Mouse (Mus musculus) limb, embryonic 15.5 days (tissue): ENCODE results near the gene Olfr345. TPM values are rescaled to one million over a fixed set of nuclear protein-coding genes. Genes with fewer than 3 reads are reported as not detected.

ENCODE experiments used
- ATAC-seq: fragments of 200-750 bp; cut with Nextera tagmentation; 2 replicates; pipeline ENCODE4 v1.8.0; 2017; ENCODE audit warnings: low read depth, moderate TSS enrichment; ENCODE audit not compliant: insufficient number of reproducible peaks, low FRiP score, low TSS enrichment
- H3K27ac ChIP-seq: fragments of 300-500 bp; sonication (generic); 2 replicates; pipeline ENCODE4 v1.5.1; 2015; ENCODE audit warnings: moderate library complexity, mild to moderate bottlenecking, inconsistent platforms
- H3K27me3 ChIP-seq: fragments of 300-500 bp; sonication (generic); 2 replicates; pipeline ENCODE4 v1.6.1; 2015; ENCODE audit warnings: inconsistent platforms
- H3K36me3 ChIP-seq: fragments of 300-500 bp; sonication (generic); 2 replicates; pipeline ENCODE4 v1.6.1; 2015; ENCODE audit warnings: inconsistent platforms
- H3K4me1 ChIP-seq: fragments of 300-500 bp; sonication (generic); 2 replicates; pipeline ENCODE4 v1.6.1; 2015; ENCODE audit warnings: inconsistent platforms
- H3K4me2 ChIP-seq: fragments of 300-500 bp; sonication (generic); 2 replicates; pipeline ENCODE4 v1.6.1; 2015; ENCODE audit warnings: mild to moderate bottlenecking, inconsistent platforms
- H3K4me3 ChIP-seq: fragments of 300-500 bp; sonication (generic); 2 replicates; pipeline ENCODE4 v1.5.1; 2015; ENCODE audit warnings: mild to moderate bottlenecking, inconsistent platforms
- H3K9ac ChIP-seq: fragments of 300-500 bp; sonication (generic); 2 replicates; pipeline ENCODE4 v1.6.1; 2015; ENCODE audit warnings: inconsistent platforms
- H3K9me3 ChIP-seq: fragments of 300-500 bp; sonication (generic); 2 replicates; pipeline ENCODE4 v1.6.1; 2016; ENCODE audit warnings: inconsistent platforms
- WGBS: fragments of 180-500 bp; shearing (Covaris S2); methylation state at CpG from one replicate; pipeline ENCODE4 v1.1.7; 2015; 5-methylcytosine and 5-hydroxymethylcytosine counted together
- polyA plus RNA-seq: library from polyadenylated mRNA; unstranded; fragments of >200 nt; fragmentation: Nextera tagmentation; extraction: Ambion mirVana; gene quantifications from 2 replicates; pipeline ENCODE4 v1.2.1, GENCODE M21; 2015

Gene Olfr345
- not detected in 2 replicates for polyA plus RNA-seq

- no peaks in the 10 kb centered on the region for H3K36me3 ChIP-seq
- H3K9me3 ChIP-seq = no peaks in the 10 kb centered on the region; the same call in 1 of the 2 replicates
- H3K4me1 ChIP-seq = no peaks in the 10 kb centered on the region
- H3K27ac ChIP-seq = no peak within 1 kb of the TSS
- no peak within 1 kb of the TSS for H3K4me2 ChIP-seq
- H3K4me3 ChIP-seq = no peak within 1 kb of the TSS
- ATAC-seq = no peak
- 62% methylated on average over 1 of the region's 1 CpGs for WGBS
- H3K27me3 ChIP-seq = no peaks in the 10 kb centered on the region
- no peak within 1 kb of the TSS for H3K9ac ChIP-seq
Measured at GRCm38 (mm10) chr2:36639741-36640140, at the start of gene Olfr345. Olfr345 (plus strand) TSS chr2:36640041.

- WGBS = 92% methylated on average over 1 of the region's 1 CpGs
- Histone ChIP-seq H3K9me3 (no peaks in the 10 kb centered on the region; the same call in 1 of the 2 replicates), H3K27ac (no peak within 1 kb of the TSS), H3K9ac (no peak within 1 kb of the TSS), H3K36me3 (no peaks in the 10 kb centered on the region), H3K4me2 (no peak within 1 kb of the TSS), H3K4me1 (no peaks in the 10 kb centered on the region), H3K27me3 (no peaks in the 10 kb centered on the region), H3K4me3 (no peak within 1 kb of the TSS)
- ATAC-seq = no peak
Measured at GRCm38 (mm10) chr2:36685488-36685887, 45.6 kb downstream of the Olfr345 start, which contains the start of gene Olfr346. Olfr346 (plus strand) TSS chr2:36685788.

Other genes starting within 250 kb of the Olfr345 start
- not detected in 2 replicates for gene Olfr339, start 221.1 kb upstream of the Olfr345 start, polyA plus RNA-seq
- gene Olfr340, start 187.5 kb upstream of the Olfr345 start, polyA plus RNA-seq = not detected in 2 replicates
- gene Olfr341, start 157.6 kb upstream of the Olfr345 start, polyA plus RNA-seq = not detected in 2 replicates
- not detected in 2 replicates for gene Olfr342, start 115.0 kb upstream of the Olfr345 start, polyA plus RNA-seq
- not detected in 2 replicates for gene Olfr344, start 73.4 kb upstream of the Olfr345 start, polyA plus RNA-seq
- gene Olfr346, start 45.7 kb downstream of the Olfr345 start, polyA plus RNA-seq = not detected in 2 replicates
- not detected in 2 replicates for gene Olfr347, start 91.9 kb downstream of the Olfr345 start, polyA plus RNA-seq
- not detected in 2 replicates for gene Olfr348, start 144.2 kb downstream of the Olfr345 start, polyA plus RNA-seq
- gene Olfr50, start 150.5 kb downstream of the Olfr345 start, polyA plus RNA-seq = not detected in 2 replicates
- gene Olfr3, start 177.0 kb downstream of the Olfr345 start, polyA plus RNA-seq = not detected in 2 replicates
- gene Olfr350, start 206.3 kb downstream of the Olfr345 start, polyA plus RNA-seq = not detected in 2 replicates
- not detected in 2 replicates for gene Olfr351, start 222.6 kb downstream of the Olfr345 start, polyA plus RNA-seq
- gene Olfr352, start 228.4 kb downstream of the Olfr345 start, polyA plus RNA-seq = not detected in 2 replicates